Mouse (Mus musculus): ENCODE results near the gene Prkcz. TPM values are rescaled to one million over a fixed set of nuclear protein-coding genes. Genes with fewer than 3 reads are reported as not detected.

Gene Prkcz
- polyA plus RNA-seq, 1 experiment from 2014 or later, result 6.8 TPM

DNA sequence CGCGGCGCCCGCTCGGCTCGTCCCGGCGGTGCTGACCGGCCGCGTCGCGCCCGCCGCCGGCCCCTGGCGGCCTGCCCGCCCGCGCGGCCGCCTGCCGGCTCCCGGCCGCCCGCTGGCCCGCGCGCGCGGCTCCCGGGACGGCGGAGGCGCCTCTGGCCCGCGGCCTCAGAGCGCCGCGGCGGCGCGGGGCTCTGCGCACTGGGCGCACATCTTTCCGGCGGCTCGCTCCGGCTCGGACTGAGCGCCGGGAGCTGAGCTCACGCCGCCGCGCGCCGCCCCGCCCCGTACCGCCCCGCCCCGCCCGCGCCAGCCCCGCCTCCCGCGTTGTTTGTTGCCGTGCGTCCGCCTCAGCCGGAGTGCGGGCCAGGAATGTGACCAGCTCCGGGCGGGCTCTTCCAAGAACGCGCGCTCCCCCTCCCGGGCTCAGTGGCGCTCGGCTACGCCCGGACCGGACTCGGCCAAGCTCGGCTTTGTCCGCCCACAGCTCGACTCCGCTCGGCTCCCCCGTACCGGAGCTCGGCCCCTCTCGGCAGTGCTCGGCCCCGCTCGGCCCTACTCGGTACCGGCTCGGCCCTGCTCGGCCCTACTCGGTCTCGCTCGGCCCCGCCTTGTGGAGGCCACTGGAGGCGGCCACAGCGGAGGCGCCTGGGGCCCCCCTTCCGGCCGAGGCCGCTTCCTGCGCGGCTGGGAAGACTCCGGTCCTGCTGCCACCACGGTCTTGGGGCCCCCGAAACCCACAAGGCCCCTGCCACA lies 138.1 kb downstream of the Prkcz start:
- H3K4me2 ChIP-seq, result peak overlapping the region; percentile 83
- peak overlapping the region; percentile 97 for H3K27ac ChIP-seq (ENCODE audit: low read depth, low read length)
- no peaks in the 10 kb centered on the region for H3K27me3 ChIP-seq (ENCODE audit: control insufficient read depth, insufficient read depth, low read length)
- H3K36me3 ChIP-seq (ENCODE audit: control insufficient read depth, insufficient read depth, low read length), result no peaks in the 10 kb centered on the region
- ATAC-seq (replicated peaks; ENCODE audit: insufficient number of reproducible peaks, low FRiP score, low TSS enrichment), result peak; percentile 98
- WGBS (ENCODE audit: insufficient replicate concordance), result under 1% methylated on average over 52 of the region's 116 CpGs
- H3K9ac ChIP-seq (ENCODE audit: low read depth, low read length), result peak overlapping the region; percentile 91
- H3K4me1 ChIP-seq (ENCODE audit: control insufficient read depth, insufficient read depth, low read length), result peaks cover 35% of the 10 kb centered on the region
- peak overlapping the region; percentile 94 for H3K4me3 ChIP-seq (ENCODE audit: low read depth, low read length)
- H3K9me3 ChIP-seq (replicated peaks; ENCODE audit: control insufficient read depth, low read length), result no peaks in the 10 kb centered on the region

GRCm38 (mm10) chr4:155222552-155222840 lies 138.7 kb downstream of the Prkcz start, which contains the start of gene Ski:
TSS of gene Ski (minus strand) at chr4:155222592.
- peak within 1 kb of the TSS; percentile 94 for H3K4me3 ChIP-seq (ENCODE audit: low read depth, low read length)
- no peaks in the 10 kb centered on the region for H3K9me3 ChIP-seq (replicated peaks; ENCODE audit: control insufficient read depth, low read length)

GRCm38 (mm10) chr4:155221599-155222551 lies 139.3 kb downstream of the Prkcz start:
- Histone ChIP-seq H3K4me3 (ENCODE audit: low read depth, low read length) (peak overlapping the region; percentile 94), H3K4me2 (peak overlapping the region; percentile 83), H3K27me3 (ENCODE audit: control insufficient read depth, insufficient read depth, low read length) (no peaks in the 10 kb centered on the region), H3K9me3 (replicated peaks; ENCODE audit: control insufficient read depth, low read length) (no peaks in the 10 kb centered on the region), H3K9ac (ENCODE audit: low read depth, low read length) (peak overlapping the region; percentile 91), H3K27ac (ENCODE audit: low read depth, low read length) (peak overlapping the region; percentile 69), H3K4me1 (ENCODE audit: control insufficient read depth, insufficient read depth, low read length) (peaks cover 47% of the 10 kb centered on the region), H3K36me3 (ENCODE audit: control insufficient read depth, insufficient read depth, low read length) (no peaks in the 10 kb centered on the region)
- no peak for ATAC-seq (replicated peaks; ENCODE audit: insufficient number of reproducible peaks, low FRiP score, low TSS enrichment)
- WGBS (ENCODE audit: insufficient replicate concordance), result under 1% methylated on average over 82 of the region's 93 CpGs

More at GRCm38 (mm10) chr4:155222552-155222840, 138.7 kb downstream of the Prkcz start, which contains the start of gene Ski:
- 0% methylated on average over 14 of the region's 63 CpGs for WGBS (ENCODE audit: insufficient replicate concordance)
- peaks cover 41% of the 10 kb centered on the region for H3K4me1 ChIP-seq (ENCODE audit: control insufficient read depth, insufficient read depth, low read length)
- H3K36me3 ChIP-seq (ENCODE audit: control insufficient read depth, insufficient read depth, low read length), result no peaks in the 10 kb centered on the region
- H3K27ac ChIP-seq (ENCODE audit: low read depth, low read length), result peak within 1 kb of the TSS; percentile 97
- H3K4me2 ChIP-seq, result peak within 1 kb of the TSS; percentile 83
- ATAC-seq (replicated peaks; ENCODE audit: insufficient number of reproducible peaks, low FRiP score, low TSS enrichment), result no peak
- H3K9ac ChIP-seq (ENCODE audit: low read depth, low read length), result peak within 1 kb of the TSS; percentile 91
- H3K27me3 ChIP-seq (ENCODE audit: control insufficient read depth, insufficient read depth, low read length), result no peaks in the 10 kb centered on the region

DNA sequence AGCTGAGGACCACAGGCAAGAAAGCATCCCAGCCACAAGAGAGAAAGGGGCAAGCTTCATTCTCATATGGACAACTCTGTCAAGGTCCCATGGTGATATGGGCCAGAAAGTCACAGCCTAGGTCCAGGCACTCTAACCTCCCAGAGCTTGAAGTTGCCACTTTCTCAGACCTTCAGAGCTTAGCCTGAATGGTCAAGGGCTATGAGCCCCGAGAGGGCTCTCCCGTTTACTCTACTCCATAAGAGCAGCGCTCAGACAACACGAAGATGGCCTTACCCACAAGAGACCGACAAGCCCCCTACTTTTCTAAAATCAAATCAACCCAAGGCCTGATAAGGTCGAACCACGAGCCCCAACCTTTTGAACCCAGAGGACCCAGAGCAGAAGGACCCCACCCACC lies 140.1 kb downstream of the Prkcz start:
- no peaks in the 10 kb centered on the region for H3K36me3 ChIP-seq (ENCODE audit: control insufficient read depth, insufficient read depth, low read length)
- peak overlapping the region; percentile 91 for H3K9ac ChIP-seq (ENCODE audit: low read depth, low read length)
- peak overlapping the region; percentile 94 for H3K4me3 ChIP-seq (ENCODE audit: low read depth, low read length)
- ATAC-seq (replicated peaks; ENCODE audit: insufficient number of reproducible peaks, low FRiP score, low TSS enrichment), result no peak
- no peaks in the 10 kb centered on the region for H3K9me3 ChIP-seq (replicated peaks; ENCODE audit: control insufficient read depth, low read length)
- peak overlapping the region; percentile 69; the same call in 1 of the 2 replicates for H3K27ac ChIP-seq (ENCODE audit: low read depth, low read length)
- H3K4me1 ChIP-seq (ENCODE audit: control insufficient read depth, insufficient read depth, low read length), result peaks cover 55% of the 10 kb centered on the region
- WGBS (ENCODE audit: insufficient replicate concordance), result 1% methylated on average over 7 of the region's 7 CpGs
- no peaks in the 10 kb centered on the region for H3K27me3 ChIP-seq (ENCODE audit: control insufficient read depth, insufficient read depth, low read length)
- H3K4me2 ChIP-seq, result peak overlapping the region; percentile 83

DNA sequence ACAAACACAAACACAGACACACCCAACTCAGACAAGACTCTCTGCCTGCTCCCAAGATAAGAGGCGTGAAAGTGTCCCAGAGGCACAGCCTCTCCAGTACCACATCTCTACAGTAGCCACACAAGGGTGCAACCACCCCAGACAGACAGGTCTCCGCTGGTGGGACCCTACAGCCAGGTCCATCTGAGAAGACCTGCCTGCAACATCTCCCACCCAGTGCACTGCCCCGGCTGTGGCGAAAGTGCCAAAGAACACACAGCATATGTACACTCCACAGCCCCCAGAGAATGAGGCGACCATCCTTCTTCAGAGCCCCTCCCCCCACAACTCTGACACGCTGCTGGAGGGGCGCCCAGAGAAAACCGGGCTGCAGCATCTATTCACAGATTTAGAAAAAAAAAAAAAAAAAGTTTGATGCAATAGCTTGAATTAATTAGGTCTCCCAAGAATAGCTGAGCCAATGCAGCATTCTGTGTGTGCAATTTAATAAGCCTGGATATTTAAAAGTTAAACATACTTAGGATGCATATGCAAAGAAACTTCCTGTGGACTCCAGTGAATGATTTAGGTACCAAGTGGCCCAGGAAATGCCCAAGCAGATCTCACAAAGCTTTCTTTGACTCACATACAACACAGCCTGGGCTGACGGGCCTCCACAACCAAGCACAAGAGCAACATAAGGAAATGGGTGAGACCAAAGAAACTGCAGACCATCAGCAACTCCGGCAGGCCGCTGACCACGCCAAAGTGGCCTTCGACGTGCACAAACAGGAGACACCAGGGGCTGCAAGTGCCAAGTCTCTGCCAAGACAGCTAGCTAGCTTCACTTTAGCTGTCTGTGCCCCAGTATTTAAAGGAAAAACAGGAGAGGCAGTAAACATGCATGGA lies 140.7 kb downstream of the Prkcz start:
- no peak for ATAC-seq (replicated peaks; ENCODE audit: insufficient number of reproducible peaks, low FRiP score, low TSS enrichment)
- WGBS (ENCODE audit: insufficient replicate concordance), result 11% methylated on average over 14 of the region's 14 CpGs
- H3K4me2 ChIP-seq, result peak overlapping the region; percentile 83
- H3K27ac ChIP-seq (ENCODE audit: low read depth, low read length), result peak overlapping the region; percentile 69; the same call in 1 of the 2 replicates
- no peaks in the 10 kb centered on the region for H3K27me3 ChIP-seq (ENCODE audit: control insufficient read depth, insufficient read depth, low read length)
- H3K9ac ChIP-seq (ENCODE audit: low read depth, low read length), result peak overlapping the region; percentile 91
- H3K4me1 ChIP-seq (ENCODE audit: control insufficient read depth, insufficient read depth, low read length), result peaks cover 61% of the 10 kb centered on the region
- H3K36me3 ChIP-seq (ENCODE audit: control insufficient read depth, insufficient read depth, low read length), result no peaks in the 10 kb centered on the region
- peak overlapping the region; percentile 94 for H3K4me3 ChIP-seq (ENCODE audit: low read depth, low read length)
- no peaks in the 10 kb centered on the region for H3K9me3 ChIP-seq (replicated peaks; ENCODE audit: control insufficient read depth, low read length)

DNA sequence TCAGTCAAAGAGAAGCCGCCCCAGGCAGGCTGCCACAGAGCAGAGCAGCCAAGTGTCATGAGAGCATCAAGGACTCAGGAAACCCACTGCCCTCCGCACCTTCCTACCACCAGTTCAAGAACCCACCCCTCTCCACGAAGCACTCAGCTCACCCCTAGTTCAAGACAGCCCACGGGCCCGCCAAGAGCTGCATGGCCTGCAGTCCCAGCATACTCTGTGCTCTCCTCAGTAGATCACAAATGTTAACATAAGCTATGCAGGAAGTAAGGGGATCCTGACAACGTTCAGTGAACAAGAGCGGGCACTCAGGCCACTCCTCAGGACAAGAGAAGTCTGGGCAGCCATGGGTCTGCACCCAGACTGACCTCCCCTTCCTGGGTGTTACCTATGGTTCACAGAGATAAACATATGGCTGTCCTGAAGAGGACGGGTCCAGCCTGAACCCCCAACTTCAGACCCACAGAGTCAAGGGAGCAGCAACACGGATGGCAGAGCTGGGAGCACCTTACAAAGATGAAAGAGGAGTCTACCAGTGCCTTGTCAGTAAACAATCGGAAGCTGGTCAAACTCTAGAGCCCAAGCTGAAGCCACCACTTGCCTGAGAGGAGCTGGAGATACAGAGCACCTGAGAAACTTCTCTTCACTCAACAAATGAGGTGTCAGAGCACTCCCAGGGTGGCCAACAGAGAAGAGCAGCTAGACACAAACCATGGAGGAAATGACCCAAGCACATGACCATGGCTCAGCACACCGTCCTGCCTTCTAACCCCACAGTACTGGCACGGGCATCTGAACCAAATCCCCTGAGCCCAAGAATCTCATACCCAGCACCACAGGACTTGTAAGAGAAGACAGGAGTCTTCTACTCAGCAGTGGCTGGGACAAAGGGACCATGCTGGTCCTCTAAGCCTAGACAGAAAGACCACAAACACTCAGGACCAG lies 141.6 kb downstream of the Prkcz start:
- H3K4me1 ChIP-seq (ENCODE audit: control insufficient read depth, insufficient read depth, low read length), result peaks cover 70% of the 10 kb centered on the region
- H3K9me3 ChIP-seq (replicated peaks; ENCODE audit: control insufficient read depth, low read length), result no peaks in the 10 kb centered on the region
- H3K27ac ChIP-seq (ENCODE audit: low read depth, low read length), result 0 out of 2 replicates have a peak overlapping the region, but pooled peaks have one; percentile 1
- H3K9ac ChIP-seq (ENCODE audit: low read depth, low read length), result peak overlapping the region; percentile 91
- WGBS (ENCODE audit: insufficient replicate concordance), result 43% methylated on average over 12 of the region's 12 CpGs
- H3K4me2 ChIP-seq, result peak overlapping the region; percentile 83
- peak overlapping the region; percentile 94 for H3K4me3 ChIP-seq (ENCODE audit: low read depth, low read length)
- no peaks in the 10 kb centered on the region for H3K36me3 ChIP-seq (ENCODE audit: control insufficient read depth, insufficient read depth, low read length)
- no peak for ATAC-seq (replicated peaks; ENCODE audit: insufficient number of reproducible peaks, low FRiP score, low TSS enrichment)
- no peaks in the 10 kb centered on the region for H3K27me3 ChIP-seq (ENCODE audit: control insufficient read depth, insufficient read depth, low read length)

- ATAC-seq (replicated peaks; ENCODE audit: insufficient number of reproducible peaks, low FRiP score, low TSS enrichment), result no peak
- Histone ChIP-seq H3K9ac (ENCODE audit: low read depth, low read length) (no peak overlapping the region), H3K9me3 (replicated peaks; ENCODE audit: control insufficient read depth, low read length) (no peaks in the 10 kb centered on the region), H3K4me1 (ENCODE audit: control insufficient read depth, insufficient read depth, low read length) (peaks cover 73% of the 10 kb centered on the region), H3K27ac (ENCODE audit: low read depth, low read length) (no peak overlapping the region), H3K27me3 (ENCODE audit: control insufficient read depth, insufficient read depth, low read length) (no peaks in the 10 kb centered on the region), H3K36me3 (ENCODE audit: control insufficient read depth, insufficient read depth, low read length) (no peaks in the 10 kb centered on the region), H3K4me3 (ENCODE audit: low read depth, low read length) (peak overlapping the region; percentile 94; the same call in 1 of the 2 replicates), H3K4me2 (peak overlapping the region; percentile 83)
- 78% methylated on average over 9 of the region's 9 CpGs for whole genome bisulfite sequencing (ENCODE audit: insufficient replicate concordance)
Measured at GRCm38 (mm10) chr4:155218104-155218732, 142.9 kb downstream of the Prkcz start.

Measured in heart, embryonic 11.5 days (tissue).